Mouse (Mus musculus) heart, adult 18-20 months (tissue): Measurements from ENCODE around the gene 1810009A15Rik. TPM values are rescaled to one million over a fixed set of nuclear protein-coding genes. Genes with fewer than 3 reads are reported as not detected.
"Not testable (repeated sequence)": the region's sequence is repeated elsewhere in the genome, so short reads cannot be mapped to it uniquely, and the experiment has no call there.

Experiments
- DNase-seq, 2 experiments: peaks; one replicate each; pipeline ENCODE4 v3.0.0; 2021 to 2022; ENCODE audit warnings: mixed read lengths in 1 of 2
- total RNA-seq, 2 experiments: library from RNA; stranded (reverse); gene quantifications; 2 replicates each; pipeline ENCODE4 v1.2.3; 2021

The 1810009A15Rik gene
- total RNA-seq, 2 experiments from 2014 or later, result 19.1 to 20.1 TPM

DNA sequence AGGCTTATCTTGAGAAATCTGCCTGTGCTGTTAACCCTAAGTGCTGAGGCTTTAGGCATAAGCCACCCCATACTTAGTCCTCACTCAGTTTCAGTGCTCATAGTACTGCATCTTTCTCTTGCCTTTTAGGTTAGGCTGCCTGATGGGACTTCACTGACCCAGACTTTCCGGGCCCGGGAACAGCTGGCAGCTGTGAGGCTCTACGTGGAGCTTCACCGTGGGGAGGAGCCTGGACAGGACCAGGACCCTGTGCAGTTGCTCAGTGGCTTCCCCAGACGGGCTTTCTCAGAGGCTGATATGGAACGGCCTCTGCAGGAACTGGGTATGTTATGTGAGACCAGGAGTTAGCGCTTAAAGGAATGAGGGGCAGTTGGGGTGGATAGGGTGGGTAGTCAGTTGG, 13.6 kb upstream of the 1810009A15Rik start:
- no peak for DNase-seq

DNA sequence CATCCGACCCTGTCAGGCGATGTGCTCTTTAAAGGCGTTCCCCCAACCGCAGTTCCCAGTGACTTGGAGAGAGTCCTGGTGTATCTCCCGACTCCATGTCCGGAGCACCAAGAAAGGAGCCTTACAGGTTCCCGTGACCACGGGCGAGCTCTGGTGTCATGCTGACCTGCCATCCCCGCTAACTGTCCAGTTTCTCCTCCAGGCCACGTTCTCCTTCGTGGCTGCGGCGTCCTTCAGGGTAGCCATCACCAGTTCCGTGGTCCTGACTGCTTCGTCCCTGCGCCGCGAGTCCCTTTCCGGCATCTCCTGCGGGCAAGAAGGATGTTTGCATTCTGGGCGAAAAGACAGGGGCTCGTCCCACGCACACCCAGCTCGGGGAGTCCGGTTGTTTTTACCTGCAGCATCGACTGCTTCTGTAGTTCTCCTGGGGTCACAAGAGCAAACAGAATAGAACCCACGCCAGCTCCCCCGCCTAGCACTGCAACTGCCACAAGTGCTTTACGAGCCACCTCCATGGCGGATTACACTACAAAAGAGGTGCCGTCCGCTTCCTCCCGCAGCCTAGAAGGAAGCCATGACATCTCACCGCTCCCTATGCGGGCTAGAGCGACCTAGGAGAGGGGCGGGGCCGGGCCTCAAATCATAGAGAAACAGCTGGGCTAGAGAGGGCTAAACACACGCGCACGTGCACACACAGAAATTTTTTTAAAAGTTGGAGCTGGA, 8.2 kb upstream of the 1810009A15Rik start, which contains the start of gene Uqcc3:
Gene Uqcc3, minus strand, starts transcription at position 613 of the 723 bp plus-strand sequence.
- peak; percentile 94 for DNase-seq

DNA sequence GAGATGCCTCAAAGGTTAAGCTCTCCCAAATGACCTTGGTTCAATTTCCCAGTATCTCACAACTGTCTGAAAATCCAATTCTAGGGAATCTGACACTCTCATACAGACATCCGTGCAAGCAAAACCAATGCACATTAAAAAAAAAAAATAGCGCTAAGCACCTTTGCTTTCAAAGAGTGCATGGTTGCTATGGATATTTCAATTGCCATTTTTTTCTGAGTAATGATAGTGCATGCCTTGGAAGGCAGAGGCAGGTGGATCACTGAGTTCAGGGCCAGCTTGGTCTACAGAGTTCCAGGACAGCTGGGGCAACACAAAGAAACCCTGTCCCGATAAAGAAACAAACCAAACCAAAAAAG, 7.6 kb upstream of the 1810009A15Rik start:
- DNase-seq, result no peak

DNA sequence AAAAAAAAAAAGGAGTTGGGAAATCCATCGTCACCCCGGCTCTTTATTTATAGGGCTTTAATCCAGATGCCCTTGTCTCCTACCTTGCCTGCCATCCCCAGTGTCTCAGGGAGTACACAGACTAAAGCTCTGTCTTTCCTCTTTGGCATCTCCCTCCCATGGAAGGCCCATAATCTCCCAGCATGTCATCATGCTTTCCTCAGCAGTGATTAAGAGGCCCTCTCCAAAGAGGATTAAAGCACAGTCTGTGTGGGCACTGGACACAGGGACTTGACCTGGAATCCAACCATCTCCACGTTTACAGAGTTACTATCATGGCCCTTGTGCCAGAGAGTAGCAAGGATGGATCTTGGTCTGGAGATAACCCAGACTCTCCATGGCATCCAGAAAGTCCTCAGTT, 5.0 kb upstream of the 1810009A15Rik start, which contains the start of the genes Lbhd1 and Gm49403:
Gene Lbhd1, plus strand, starts transcription at position 117 of the 400 bp plus-strand sequence.
Gene Gm49403, plus strand, starts transcription at position 315 of the 400 bp plus-strand sequence.
- DNase-seq, result no peak

DNA sequence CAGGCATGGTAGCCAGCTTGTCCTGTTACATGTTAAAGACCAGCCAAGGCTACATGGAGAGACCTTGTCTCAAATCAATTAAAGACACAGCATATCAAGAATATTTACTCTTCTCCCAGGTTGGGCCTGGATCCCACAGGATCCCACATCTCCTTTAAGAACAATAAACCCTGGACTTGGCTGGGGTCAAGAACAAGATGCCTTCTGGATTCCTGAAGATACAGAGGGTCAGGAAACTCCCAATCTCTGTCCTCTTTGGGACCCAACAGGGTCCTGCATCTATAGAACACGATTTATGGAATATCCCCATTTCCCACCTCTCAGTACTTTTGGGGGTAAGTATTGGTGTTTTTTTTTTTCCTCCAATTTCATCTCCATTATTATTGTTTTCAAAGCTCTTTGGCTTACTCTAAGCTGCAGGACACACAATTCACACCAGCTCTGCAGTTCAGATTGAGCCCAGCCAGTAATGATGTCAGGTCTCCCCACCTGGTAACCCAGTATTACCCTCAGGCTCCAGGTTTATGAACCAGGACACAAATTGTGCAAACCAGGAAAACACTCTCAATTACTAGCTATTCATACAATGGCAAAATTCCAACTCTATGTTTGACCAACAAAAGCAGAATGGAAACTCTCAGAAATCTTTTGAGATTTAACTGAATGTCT, 1.6 kb upstream of the 1810009A15Rik start:
- DNase-seq, result no peak

DNA sequence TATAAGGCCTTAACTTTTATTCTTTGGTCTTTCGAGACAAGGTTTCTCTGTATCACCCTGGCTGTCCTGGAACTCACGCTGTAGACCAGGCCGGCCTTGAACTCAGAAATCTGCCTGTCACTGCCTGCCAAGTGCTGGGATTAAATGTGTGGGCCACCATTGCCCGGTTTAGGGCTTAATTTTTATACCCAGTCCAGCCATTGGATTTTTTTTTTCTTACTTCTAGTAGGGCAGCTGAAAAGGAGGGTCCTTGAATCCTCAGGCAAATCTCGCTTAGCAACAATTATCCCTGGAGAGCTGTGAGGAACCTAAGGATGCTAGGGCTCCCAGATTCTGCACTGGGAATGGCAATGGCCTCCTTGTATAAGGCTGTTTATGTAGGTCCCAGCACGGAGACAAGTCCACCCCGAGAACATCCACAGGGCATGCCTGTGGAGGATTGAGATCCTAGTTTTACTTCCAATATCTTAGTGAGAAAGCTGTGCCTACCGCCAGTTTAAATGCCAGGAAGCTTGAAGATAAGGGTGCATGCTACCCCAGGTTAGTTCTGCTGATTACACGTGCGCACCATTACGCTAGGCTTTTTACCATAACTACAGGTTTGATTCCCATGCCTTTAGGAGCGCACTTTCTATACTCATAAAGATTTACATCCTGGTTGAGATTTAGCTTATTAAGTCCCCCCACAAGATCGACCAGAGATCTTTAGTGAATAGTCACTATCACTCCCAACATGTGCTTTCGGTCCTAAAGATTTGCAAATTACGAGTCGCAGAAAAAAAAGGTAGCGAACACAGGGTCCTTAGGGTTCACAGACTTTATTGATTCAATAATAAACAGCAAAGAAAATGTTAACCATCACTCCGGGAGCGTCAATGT, 829 bp upstream of the 1810009A15Rik start:
- no peak for DNase-seq

DNA sequence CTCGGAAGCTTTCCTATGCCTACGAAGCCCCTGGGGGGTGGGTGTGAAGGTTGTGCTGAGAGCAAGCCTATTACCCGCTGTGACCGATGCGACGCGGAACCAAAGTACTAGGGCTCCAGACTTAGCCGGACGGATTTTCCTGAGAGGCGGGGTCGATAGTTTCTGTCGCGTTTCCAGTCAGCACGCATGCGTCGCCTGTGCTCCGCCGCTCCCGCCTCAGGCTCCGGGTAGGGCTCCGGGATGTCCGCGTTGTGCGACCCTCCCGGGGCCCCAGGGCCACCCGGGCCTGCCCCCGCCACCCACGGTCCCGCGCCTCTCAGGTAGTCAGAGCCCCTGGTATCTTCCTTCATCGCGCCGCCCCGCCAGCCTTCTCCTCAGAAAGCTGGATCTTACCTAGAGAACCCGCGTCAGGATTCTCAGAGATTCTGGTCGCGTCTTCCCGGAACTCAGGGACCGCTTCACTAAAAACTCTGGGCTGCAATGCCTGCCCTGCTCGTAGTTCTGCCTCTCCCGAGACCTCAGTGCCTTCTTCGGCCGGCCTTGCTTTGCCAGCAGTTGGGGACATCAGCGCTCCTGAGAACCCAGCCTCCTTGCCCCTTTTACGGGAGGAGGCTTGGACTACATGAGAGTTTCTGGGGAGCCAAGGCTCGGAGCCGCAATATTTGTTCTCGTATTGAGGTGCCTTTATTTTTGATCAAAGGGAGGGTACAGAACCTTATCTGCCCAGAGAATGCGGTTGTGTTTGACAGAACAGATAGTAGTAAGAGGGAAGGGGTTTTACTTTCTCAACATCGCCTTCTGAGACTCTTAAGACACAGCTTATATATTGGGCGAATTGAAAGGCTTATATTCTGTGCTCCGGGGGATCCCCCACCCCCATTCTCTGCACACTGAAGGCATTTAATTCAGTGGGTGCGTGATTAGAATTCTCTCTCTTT, 4.4 kb downstream of the 1810009A15Rik start, which contains the start of gene Ints5:
Gene Ints5, plus strand, starts transcription at position 177 of the 938 bp plus-strand sequence.
- peak; percentile 89 to 94 for DNase-seq

DNA sequence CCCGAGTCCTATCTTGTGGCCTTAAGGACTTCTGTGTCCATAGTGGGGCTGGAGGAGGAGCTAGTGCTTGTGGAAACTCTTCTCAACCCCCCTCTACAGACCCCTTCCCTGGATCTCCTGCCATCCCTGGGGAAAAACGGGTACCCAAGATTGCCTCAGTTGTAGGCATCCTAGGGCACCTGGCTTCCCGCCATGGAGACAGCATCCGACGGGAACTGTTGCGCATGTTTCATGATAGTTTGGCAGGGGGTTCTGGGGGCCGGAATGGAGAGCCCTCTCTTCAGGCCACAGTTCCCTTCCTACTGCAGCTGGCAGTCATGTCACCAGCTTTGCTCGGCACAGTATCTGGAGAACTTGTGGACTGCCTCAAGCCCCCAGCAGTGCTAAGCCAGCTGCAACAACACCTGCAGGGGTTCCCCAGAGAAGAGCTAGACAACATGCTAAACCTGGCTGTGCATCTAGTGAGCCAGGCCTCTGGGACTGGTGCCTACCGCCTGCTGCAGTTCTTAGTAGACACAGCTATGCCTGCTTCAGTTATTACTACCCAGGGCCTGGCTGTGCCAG, 6.8 kb downstream of the 1810009A15Rik start:
- no peak for DNase-seq

DNA sequence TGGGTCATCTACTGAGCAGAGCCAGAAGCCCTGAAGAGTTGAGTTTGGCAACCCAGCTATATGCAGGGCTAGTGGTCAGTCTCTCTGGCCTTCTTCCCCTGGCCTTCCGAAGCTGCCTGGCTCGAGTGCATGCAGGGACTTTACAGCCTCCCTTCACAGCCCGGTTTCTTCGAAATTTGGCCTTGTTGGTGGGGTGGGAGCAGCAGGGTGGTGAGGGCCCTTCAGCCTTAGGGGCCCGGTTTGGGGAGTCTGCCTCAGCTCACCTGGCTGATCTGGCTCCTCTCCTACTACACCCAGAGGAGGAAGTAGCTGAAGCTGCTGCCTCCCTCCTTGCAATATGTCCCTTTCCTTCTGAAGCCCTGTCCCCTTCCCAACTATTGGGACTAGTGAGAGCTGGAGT, 7.6 kb downstream of the 1810009A15Rik start:
- DNase-seq, result not testable (repeated sequence)

DNA sequence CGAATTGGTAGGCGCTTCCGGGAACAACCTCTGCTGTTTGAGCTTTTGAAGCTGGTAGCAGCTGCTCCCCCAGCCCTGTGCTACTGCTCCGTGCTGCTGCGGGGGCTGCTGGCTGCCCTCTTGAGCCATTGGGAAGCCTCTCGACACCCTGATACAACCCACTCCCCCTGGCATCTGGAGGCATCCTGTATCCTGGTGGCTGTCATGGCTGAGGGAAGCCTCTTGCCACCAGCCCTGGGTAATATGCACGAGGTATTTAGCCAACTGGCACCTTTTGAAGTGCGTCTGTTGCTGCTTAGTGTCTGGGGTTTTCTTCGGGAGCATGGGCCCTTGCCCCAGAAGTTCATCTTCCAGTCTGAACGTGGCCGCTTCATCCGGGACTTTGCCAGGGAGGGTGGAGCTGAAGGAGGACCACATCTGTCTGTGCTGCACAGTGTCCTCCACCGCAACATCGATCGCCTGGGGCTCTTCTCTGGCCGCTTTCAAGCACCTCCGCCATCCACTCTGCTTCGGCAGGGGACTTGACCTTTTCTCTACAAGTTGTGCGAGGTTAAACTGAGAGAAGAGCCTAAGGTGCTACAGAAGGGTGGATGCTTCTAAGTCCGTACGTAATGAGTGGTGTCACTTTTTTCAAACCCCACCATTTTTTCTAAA, 8.7 kb downstream of the 1810009A15Rik start:
- peak; percentile 45 to 61 for DNase-seq

DNA sequence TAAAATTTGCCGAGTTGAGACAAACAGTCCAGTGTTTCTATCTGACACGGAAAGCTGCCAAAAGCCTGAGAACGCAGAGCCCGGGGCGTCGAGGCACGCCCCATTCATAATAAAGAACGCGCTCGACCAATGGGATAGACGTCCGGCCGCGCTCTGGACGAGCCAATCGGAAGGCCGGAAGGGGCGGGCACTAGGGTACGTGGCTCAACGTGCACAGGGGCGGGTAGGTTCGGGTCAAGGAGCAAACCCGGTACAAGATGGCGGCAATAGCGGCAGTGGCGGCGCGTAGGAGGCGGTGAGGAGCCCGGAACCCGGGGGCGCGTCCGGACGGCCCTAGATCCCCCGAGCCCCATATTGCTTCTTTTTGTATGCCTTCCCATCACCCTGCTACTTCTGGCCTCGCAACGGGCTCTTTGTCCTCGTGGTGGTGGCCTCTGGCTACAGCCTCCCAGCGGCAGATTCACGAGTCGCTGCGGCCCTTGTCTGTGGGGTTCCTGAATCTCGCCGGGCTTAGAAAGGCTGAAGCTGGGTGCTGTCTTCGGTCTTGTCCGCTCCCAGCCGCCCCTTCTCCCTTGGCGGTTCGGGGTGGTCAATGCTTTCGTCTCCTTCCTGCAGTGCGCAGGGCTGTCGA, 9.3 kb downstream of the 1810009A15Rik start, which contains the start of gene Ganab:
Gene Ganab, plus strand, starts transcription at position 207 of the 631 bp plus-strand sequence.
- DNase-seq, result peak; percentile 97 to 98

DNA sequence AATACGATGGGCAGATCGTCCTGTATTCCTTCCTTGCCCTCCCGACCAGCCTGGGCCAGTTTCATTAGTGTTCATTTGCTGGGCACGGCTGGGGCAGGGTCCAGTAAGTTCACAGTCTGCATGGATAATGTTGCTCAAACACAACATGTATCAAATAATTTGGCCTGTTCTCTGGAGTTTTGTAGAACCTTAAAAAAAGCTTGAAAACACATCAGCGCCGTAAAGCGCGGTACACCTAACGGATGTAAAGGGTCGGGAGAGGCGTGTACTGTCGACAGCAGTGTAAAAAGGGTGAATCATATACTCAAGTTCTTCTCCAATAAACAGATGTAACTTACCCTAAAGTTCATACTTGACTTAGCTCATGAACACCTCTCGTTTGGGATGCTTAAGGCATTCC, 9.9 kb downstream of the 1810009A15Rik start:
- no peak for DNase-seq

DNA sequence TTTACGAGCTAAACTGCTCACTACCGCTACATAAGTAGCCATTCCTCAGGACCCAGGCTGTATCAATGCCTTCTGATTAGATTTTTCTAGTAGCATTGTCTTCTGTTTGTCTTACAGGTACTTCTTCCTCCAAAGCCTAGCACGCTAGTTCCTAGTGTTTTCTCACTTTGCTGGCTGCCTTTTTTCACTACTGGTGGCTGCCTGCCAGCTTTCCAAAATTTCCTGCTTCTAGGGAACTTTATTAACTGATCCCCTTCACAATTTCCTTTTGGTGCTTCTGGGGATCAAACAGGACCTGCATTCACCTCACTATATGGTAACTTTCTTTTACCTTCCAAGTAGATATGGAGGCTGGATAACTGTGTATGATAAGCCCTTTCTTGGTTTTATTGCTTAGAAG, 10.4 kb downstream of the 1810009A15Rik start:
- no peak for DNase-seq

DNA sequence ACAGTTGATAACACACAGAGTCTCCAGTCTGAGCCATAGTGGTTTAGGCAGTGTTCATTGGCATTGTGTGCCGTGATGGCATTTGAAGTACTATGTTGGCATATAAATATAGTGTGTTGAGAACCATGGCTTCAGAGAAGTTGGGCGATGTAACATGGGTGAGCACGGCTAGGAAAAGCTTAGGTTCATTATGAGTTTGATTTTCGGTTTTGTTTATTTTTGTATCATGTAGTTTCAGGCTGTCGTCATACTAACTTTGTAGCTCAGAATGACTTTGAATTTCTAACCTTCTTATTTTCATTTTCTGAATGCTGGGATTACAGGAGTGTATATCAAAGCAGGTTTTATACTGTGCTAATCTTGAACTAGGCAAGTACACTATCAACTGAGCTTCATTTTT, 14.8 kb downstream of the 1810009A15Rik start:
- no peak for DNase-seq

DNA sequence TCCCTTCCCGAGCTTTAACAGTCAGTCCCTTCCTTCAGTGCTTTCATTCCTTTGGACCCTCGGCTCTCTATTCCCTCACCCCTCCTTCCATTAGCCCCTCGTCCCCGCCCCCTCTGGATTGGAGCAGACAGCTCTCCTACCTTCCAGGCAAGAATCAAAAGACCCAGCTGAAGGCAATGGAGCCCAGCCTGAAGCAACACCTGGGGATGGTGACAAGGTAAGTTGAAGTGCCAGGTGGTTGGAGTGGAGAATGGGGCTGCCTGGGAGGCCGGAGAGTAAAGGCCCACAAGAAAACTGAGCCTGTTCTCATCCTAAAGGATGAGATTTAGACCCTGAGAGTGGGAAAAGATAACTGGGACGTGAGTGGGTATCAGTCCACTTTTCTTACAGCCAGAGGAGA, 19.9 kb downstream of the 1810009A15Rik start:
- no peak for DNase-seq

DNA sequence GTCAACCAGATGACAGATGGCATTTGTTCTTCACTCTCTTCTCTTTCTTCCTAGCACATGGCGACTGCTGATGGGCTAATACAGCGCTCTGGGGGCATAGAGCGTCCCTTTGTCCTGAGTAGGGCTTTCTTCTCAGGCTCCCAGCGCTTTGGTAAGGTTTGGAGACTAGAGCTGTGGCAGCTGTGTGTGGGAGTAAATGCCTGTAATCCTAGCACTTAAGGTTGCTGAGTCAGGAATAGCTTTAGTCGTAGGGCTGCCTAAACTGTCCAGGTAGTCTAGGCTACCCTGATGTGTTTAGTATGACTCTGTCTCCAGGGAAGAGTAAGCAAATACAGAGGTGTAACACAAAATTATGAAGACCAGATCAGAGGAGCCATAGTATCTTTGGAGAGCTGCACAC, 23.2 kb downstream of the 1810009A15Rik start:
- no peak for DNase-seq

DNA sequence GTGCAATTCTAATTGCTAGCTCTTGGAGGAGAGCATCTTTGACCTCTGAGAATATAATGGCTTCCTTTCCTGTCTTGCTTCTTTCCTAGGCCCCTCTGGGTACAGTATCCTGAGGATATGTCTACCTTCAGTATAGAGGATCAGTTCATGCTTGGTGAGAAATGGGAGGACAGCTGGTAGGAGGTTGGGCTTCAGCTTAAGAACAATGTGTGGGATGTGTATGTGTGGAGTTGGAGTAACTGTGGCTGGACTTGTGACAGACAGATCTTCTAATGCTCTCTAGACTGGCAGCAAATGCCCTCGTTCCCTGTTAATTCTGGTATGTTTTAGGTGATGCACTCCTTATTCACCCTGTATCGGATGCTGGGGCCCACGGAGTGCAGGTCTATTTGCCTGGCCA, 25.6 kb downstream of the 1810009A15Rik start:
- DNase-seq, result no peak

DNA sequence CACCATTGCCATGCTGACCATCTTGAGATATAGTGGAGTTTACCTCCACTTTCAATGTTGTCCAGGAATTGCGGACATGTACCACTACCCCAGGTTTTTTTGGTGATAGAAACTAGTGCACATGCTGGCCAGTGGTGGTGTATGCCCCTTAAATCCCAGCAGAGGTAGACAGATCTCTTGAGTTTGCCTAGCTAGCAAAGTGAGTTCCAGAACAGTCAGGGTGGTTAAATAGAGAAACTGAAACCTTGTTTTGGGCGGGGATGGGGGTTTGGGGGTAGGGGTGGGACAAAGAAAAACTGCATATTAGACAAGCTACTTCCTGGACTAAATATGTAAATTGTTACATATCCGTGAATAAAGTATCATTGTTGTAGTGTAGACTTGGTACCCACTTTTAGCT, 30.3 kb downstream of the 1810009A15Rik start:
- no peak for DNase-seq

DNA sequence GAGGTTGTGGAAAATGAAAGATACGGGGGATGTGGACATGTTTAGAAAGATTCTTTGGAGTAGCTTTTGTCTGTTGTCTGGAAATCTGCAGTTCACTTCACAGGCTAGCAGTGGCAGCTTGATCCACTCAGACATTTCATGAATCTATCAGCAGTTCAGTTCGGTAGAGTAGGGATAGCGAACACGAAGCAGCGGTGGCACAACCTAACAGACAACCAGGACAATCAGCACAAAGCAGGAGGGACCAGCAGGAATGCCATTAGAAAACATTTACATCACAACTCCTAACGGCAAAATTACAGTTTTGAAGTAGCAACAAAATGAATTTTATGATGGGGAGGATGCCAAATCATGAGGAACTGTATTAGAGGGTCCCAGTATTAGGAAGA, 31.0 kb downstream of the 1810009A15Rik start:
- DNase-seq, result no peak
